Mouse (Mus musculus) spleen, adult 10 weeks (tissue): Measurements from ENCODE around the gene Il3ra. TPM values are rescaled to one million over a fixed set of nuclear protein-coding genes. Genes with fewer than 3 reads are reported as not detected.

Experiments used
- polyA plus RNA-seq: library from polyadenylated mRNA; stranded (reverse); fragments of 350-450 nt; fragmentation: Illumina TruSeq; extraction: RNeasy Lipid Tissue Mini Kit (QIAGEN cat#74804); gene quantifications from one replicate; pipeline ENCODE4 v1.2.3, GENCODE M21; 2015; ENCODE audit warnings: low replicate concordance; ENCODE audit not compliant: insufficient read depth

The Il3ra gene
- polyA plus RNA-seq, result 2.4 TPM

GRCm38 (mm10) chr14:14345948-14346812 lies at the start of gene Il3ra:
Il3ra (plus strand) TSS chr14:14346275.

DNA sequence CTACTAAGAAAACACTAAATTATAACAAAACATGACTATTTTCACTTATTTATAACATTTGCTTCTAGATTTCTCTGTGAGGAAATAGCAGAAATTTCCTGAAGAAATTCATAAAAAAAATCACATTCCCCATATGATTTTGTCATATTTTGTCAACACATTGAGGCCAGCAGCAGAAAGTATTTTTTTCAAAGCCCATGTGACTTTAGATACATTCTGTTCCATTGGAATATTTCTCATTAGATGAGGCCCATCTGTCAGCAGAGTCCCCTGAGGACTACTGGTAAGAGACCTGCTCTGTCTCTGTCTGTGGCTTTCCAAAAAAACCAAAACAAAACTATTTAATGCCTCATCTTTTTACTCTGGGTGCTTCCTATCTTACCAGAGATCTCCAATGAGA lies 23.5 kb upstream of the Il3ra start, which contains the start of gene Olfr31:
Gene Olfr31, plus strand, starts transcription at position 301 of the 400 bp plus-strand sequence.

GRCm38 (mm10) chr14:14400998-14401397 lies 54.9 kb downstream of the Il3ra start, which contains the start of gene Olfr721-ps1:
Olfr721-ps1 (plus strand) TSS chr14:14401298.

Other genes starting within 250 kb of the Il3ra start
- gene Psmd6, start 225.3 kb upstream of the Il3ra start, polyA plus RNA-seq, result 128 TPM
- not detected for gene Olfr720, start 159.4 kb upstream of the Il3ra start, polyA plus RNA-seq
- gene Olfr31, start 23.4 kb upstream of the Il3ra start, polyA plus RNA-seq, result not detected
- gene Olfr721-ps1, start 55.0 kb downstream of the Il3ra start, polyA plus RNA-seq, result not detected